Mouse (Mus musculus) MEL (cell line): ENCODE results near the gene Cdca3. TPM values are rescaled to one million over a fixed set of nuclear protein-coding genes. Genes with fewer than 3 reads are reported as not detected.

Experiments used
- DNase-seq: peaks from one replicate; pipeline ENCODE4 v3.0.0; 2011; ENCODE audit warnings: low read depth, low spot score
- H3K27ac ChIP-seq: 2 replicates; pipeline ENCODE4 v1.5.1; 2012; ENCODE audit warnings: low read depth, mild to moderate bottlenecking, control low read depth, low read length, moderate library complexity; ENCODE audit not compliant: control insufficient read depth
- H3K27me3 ChIP-seq, 2 experiments: fragments of 150-350 bp in 1 of 2; sonication (generic) in 1 of 2; 2 replicates each; pipeline ENCODE4 v1.6.1; 2012; ENCODE audit warnings: low read length in 2 of 2, mild to moderate bottlenecking in 2 of 2, improper control_type of control experiment in 1 of 2, moderate library complexity in 1 of 2; ENCODE audit not compliant: insufficient read depth in 2 of 2, control insufficient read depth in 1 of 2
- H3K36me3 ChIP-seq, 2 experiments: 2 replicates each; pipeline ENCODE4 v1.6.1; 2012 to 2014; ENCODE audit warnings: low read length in 2 of 2, improper control_type of control experiment in 1 of 2, inconsistent platforms in 1 of 2, mild to moderate bottlenecking in 1 of 2; ENCODE audit not compliant: insufficient read depth in 2 of 2, control insufficient read depth in 1 of 2
- H3K4me1 ChIP-seq, 2 experiments: fragments of 150-350 bp in 1 of 2; sonication (generic) in 1 of 2; 2 replicates each; pipeline ENCODE4 v1.6.1; 2012; ENCODE audit warnings: low read length in 2 of 2, improper control_type of control experiment in 1 of 2, mild to moderate bottlenecking in 1 of 2; ENCODE audit not compliant: insufficient read depth in 2 of 2, control insufficient read depth in 1 of 2
- H3K4me3 ChIP-seq, 2 experiments: fragments of 150-350 bp in 1 of 2; sonication (generic) in 1 of 2; 2 replicates each; pipeline ENCODE4 v1.5.1; 2012; ENCODE audit warnings: low read depth in 2 of 2, low read length in 2 of 2, mild to moderate bottlenecking in 2 of 2, moderate library complexity in 2 of 2, control low read depth in 1 of 2, improper control_type of control experiment in 1 of 2; ENCODE audit not compliant: control insufficient read depth in 1 of 2, insufficient read depth in 1 of 2
- H3K79me2 ChIP-seq: 2 replicates; pipeline ENCODE4 v1.6.1; 2012; ENCODE audit warnings: mild to moderate bottlenecking, low read length, moderate library complexity; ENCODE audit not compliant: control insufficient read depth, poor library complexity, insufficient read depth
- H3K9ac ChIP-seq: 2 replicates; pipeline ENCODE4 v1.6.1; 2012; ENCODE audit warnings: low read depth, mild to moderate bottlenecking, control low read depth, low read length, moderate library complexity; ENCODE audit not compliant: control insufficient read depth, poor library complexity, severe bottlenecking
- H3K9me3 ChIP-seq: fragments of 150-350 bp; sonication (generic); replicated peaks from 2 replicates; pipeline ENCODE4 v1.6.1; 2012; ENCODE audit warnings: mild to moderate bottlenecking, low read length, improper control_type of control experiment, moderate library complexity; ENCODE audit not compliant: insufficient read depth
- CHD2 ChIP-seq: IDR thresholded peaks from 2 replicates; pipeline ENCODE4 v1.6.1; 2011; ENCODE audit warnings: low read length, improper control_type of control experiment
- CTCF ChIP-seq, 3 experiments: IDR thresholded peaks in 2 of 3; conservative IDR thresholded peaks in 1 of 3; 2 replicates each; pipeline ENCODE4 v1.5.1; 2011 to 2012; ENCODE audit warnings: low read length in 3 of 3, low read depth in 2 of 3, mild to moderate bottlenecking in 2 of 3, improper control_type of control experiment in 1 of 3, inconsistent platforms in 1 of 3, mixed read lengths in 1 of 3, moderate library complexity in 1 of 3; ENCODE audit not compliant: control insufficient read depth in 1 of 3, insufficient read depth in 1 of 3, poor library complexity in 1 of 3, severe bottlenecking in 1 of 3
- ELF1 ChIP-seq: IDR thresholded peaks from 2 replicates; pipeline ENCODE4 v1.6.1; 2014; ENCODE audit warnings: low read depth, mild to moderate bottlenecking, inconsistent platforms, low read length, improper control_type of control experiment, moderate library complexity
- HCFC1 ChIP-seq: IDR thresholded peaks from 2 replicates; pipeline ENCODE4 v1.6.1; 2012; ENCODE audit warnings: low read depth, mild to moderate bottlenecking, inconsistent platforms, low read length, improper control_type of control experiment, moderate library complexity
- JUND ChIP-seq: IDR thresholded peaks from 2 replicates; pipeline ENCODE4 v1.6.1; 2011; ENCODE audit warnings: low read depth, mild to moderate bottlenecking, improper control_type of control experiment, low read length
- MAFK ChIP-seq: IDR thresholded peaks from 2 replicates; pipeline ENCODE4 v1.6.1; 2011; ENCODE audit warnings: low read depth, mild to moderate bottlenecking, low read length, improper control_type of control experiment, borderline replicate concordance
- MAZ ChIP-seq: IDR thresholded peaks from 2 replicates; pipeline ENCODE4 v1.6.1; 2012; ENCODE audit warnings: low read depth, mild to moderate bottlenecking, inconsistent platforms, low read length, improper control_type of control experiment
- MEF2A ChIP-seq: IDR thresholded peaks from 2 replicates; pipeline ENCODE4 v1.6.1; 2014; ENCODE audit warnings: low read depth, mild to moderate bottlenecking, inconsistent platforms, low read length, improper control_type of control experiment; ENCODE audit not compliant: poor library complexity, insufficient replicate concordance, severe bottlenecking; ENCODE audit errors: extremely low read depth
- MXI1 ChIP-seq: IDR thresholded peaks from 2 replicates; pipeline ENCODE4 v1.6.1; 2011; ENCODE audit warnings: mild to moderate bottlenecking, low read depth, low read length, improper control_type of control experiment
- MYB ChIP-seq: IDR thresholded peaks from 2 replicates; pipeline ENCODE4 v1.6.1; 2011; ENCODE audit warnings: mild to moderate bottlenecking, low read depth, low read length, improper control_type of control experiment
- MYC ChIP-seq: IDR thresholded peaks from 2 replicates; pipeline ENCODE4 v1.6.1; 2011; ENCODE audit warnings: low read depth, mild to moderate bottlenecking, low read length, improper control_type of control experiment, moderate library complexity
- POLR2A ChIP-seq, 2 experiments: IDR thresholded peaks; 2 replicates each; pipeline ENCODE4 v1.6.1; 2011 to 2012; ENCODE audit warnings: low read length in 2 of 2, mild to moderate bottlenecking in 2 of 2, control low read depth in 1 of 2, improper control_type of control experiment in 1 of 2, low read depth in 1 of 2, moderate library complexity in 1 of 2; ENCODE audit not compliant: control insufficient read depth in 1 of 2, insufficient read depth in 1 of 2, poor library complexity in 1 of 2
- POLR2AphosphoS2 ChIP-seq: IDR thresholded peaks from 2 replicates; pipeline ENCODE4 v1.6.1; 2011; ENCODE audit warnings: low read length, improper control_type of control experiment
- RCOR1 ChIP-seq: IDR thresholded peaks from 2 replicates; pipeline ENCODE4 v1.6.1; 2012; ENCODE audit warnings: low read depth, mild to moderate bottlenecking, inconsistent platforms, low read length, improper control_type of control experiment
- TBP ChIP-seq: IDR thresholded peaks from 2 replicates; pipeline ENCODE4 v1.8.0; 2011; ENCODE audit warnings: low read depth, low read length, improper control_type of control experiment
- UBTF ChIP-seq: IDR thresholded peaks from 2 replicates; pipeline ENCODE4 v1.6.1; 2012; ENCODE audit warnings: low read depth, mild to moderate bottlenecking, inconsistent platforms, low read length, improper control_type of control experiment, moderate library complexity, borderline replicate concordance; ENCODE audit not compliant: insufficient read depth
- USF1 ChIP-seq: IDR thresholded peaks from 2 replicates; pipeline ENCODE4 v1.6.1; 2014; ENCODE audit warnings: low read depth, mild to moderate bottlenecking, inconsistent platforms, low read length, improper control_type of control experiment, moderate library complexity
- USF2 ChIP-seq, 2 experiments: IDR thresholded peaks; 2 replicates each; pipeline ENCODE4 v1.6.1; 2011 to 2012; ENCODE audit warnings: improper control_type of control experiment in 2 of 2, low read length in 2 of 2, borderline replicate concordance in 1 of 2, inconsistent platforms in 1 of 2, low read depth in 1 of 2, mild to moderate bottlenecking in 1 of 2; ENCODE audit not compliant: insufficient read depth in 1 of 2
- ZMIZ1 ChIP-seq: IDR thresholded peaks from 2 replicates; pipeline ENCODE4 v1.6.1; 2012; ENCODE audit warnings: low read depth, mild to moderate bottlenecking, inconsistent platforms, low read length, improper control_type of control experiment, moderate library complexity
- ZNF384 ChIP-seq: IDR thresholded peaks from 2 replicates; pipeline ENCODE4 v1.6.1; 2012; ENCODE audit warnings: low read depth, mild to moderate bottlenecking, inconsistent platforms, low read length, improper control_type of control experiment
- polyA plus RNA-seq, 2 experiments: library from polyadenylated mRNA; stranded (reverse) in 1 of 2; unstranded in 1 of 2; fragments of >175 nt in 1 of 2; fragments of >200 nt in 1 of 2; gene quantifications; 2 replicates each; pipeline versions ENCODE4 v1.2.1 to v1.2.4; 2012; ENCODE audit warnings: low replicate concordance in 2 of 2, low read depth in 1 of 2; ENCODE audit not compliant: insufficient read length in 2 of 2, insufficient read depth in 1 of 2, missing spikeins in 1 of 2
- total RNA-seq: library from RNA; depleted of rRNA; stranded (reverse); fragments of 300-350 nt; gene quantifications from 2 replicates; pipeline ENCODE4 v1.2.3, GENCODE M21; 2012

The Cdca3 gene
- total and polyA plus RNA-seq, 3 experiments, result 54.5 to 185 TPM; not detected in 1

GRCm38 (mm10) chr6:124820891-124821290 lies 8.5 kb upstream of the Cdca3 start:
- Histone ChIP-seq H3K27me3 (no peaks in the 10 kb centered on the region), H3K27ac (no peak overlapping the region), H3K4me1 (no peaks in the 10 kb centered on the region), H3K9ac (no peak overlapping the region), H3K9me3 (no peaks in the 10 kb centered on the region), H3K79me2 (no peaks in the 10 kb centered on the region), H3K4me3 (no peak overlapping the region), H3K36me3 (peaks cover 0 to 15% of the 10 kb centered on the region in 2 experiments; a peak in 2 of 4 replicates)
- no peak for DNase-seq
- TF ChIP-seq ELF1 (no peak), POLR2A (IDR thresholded peaks at IDR 0.05; ENCODE audit: control insufficient read depth in 1 of 2, insufficient read depth in 1 of 2, low read depth in 1 of 2, low read length in 2 of 2, poor library complexity in 1 of 2) (no peak), USF1 (no peak), MXI1 (no peak), CTCF (IDR thresholded peaks at IDR 0.05 in 2 of 3, conservative IDR thresholded peaks at IDR 0.05 in 1 of 3; ENCODE audit: control insufficient read depth in 1 of 3, insufficient read depth in 1 of 3, low read depth in 2 of 3, low read length in 3 of 3, poor library complexity in 1 of 3, severe bottlenecking in 1 of 3) (no peak), ZMIZ1 (no peak), ZNF384 (no peak), RCOR1 (no peak), JUND (no peak), MAZ (no peak), TBP (no peak), MYB (no peak), POLR2AphosphoS2 (no peak), UBTF (no peak), USF2 (IDR thresholded peaks at IDR 0.05; ENCODE audit: borderline replicate concordance in 1 of 2, insufficient read depth in 1 of 2, low read depth in 1 of 2, low read length in 2 of 2) (no peak), MYC (no peak), CHD2 (no peak), MAFK (no peak)

GRCm38 (mm10) chr6:124822049-124822448 lies 7.3 kb upstream of the Cdca3 start:
- Histone ChIP-seq H3K4me1 (no peaks in the 10 kb centered on the region), H3K36me3 (peaks cover 0 to 13% of the 10 kb centered on the region in 2 experiments; a peak in 2 of 4 replicates), H3K79me2 (peaks cover 2% of the 10 kb centered on the region; the same call in 1 of the 2 replicates)
- TF ChIP-seq HCFC1 (no peak), ZMIZ1 (no peak), ELF1 (no peak), MEF2A (no peak)
- TF ChIP-seq, all 39 proteins: peak for 0
- Histone ChIP-seq H3K27me3 (no peaks in the 10 kb centered on the region), H3K9me3 (no peaks in the 10 kb centered on the region), H3K27ac (no peak overlapping the region), H3K4me3 (no peak overlapping the region), H3K9ac (no peak overlapping the region)
- DNase-seq, result no peak
